Mouse (Mus musculus) erythroblast, embryonic 14.5 days (primary cell): ENCODE measurements around the gene Gm17349. TPM values are rescaled to one million over a fixed set of nuclear protein-coding genes. Genes with fewer than 3 reads are reported as not detected.

Source experiments
- H3K27me3 ChIP-seq: 2 replicates; pipeline ENCODE4 v1.6.1; 2012; ENCODE audit warnings: inconsistent platforms; ENCODE audit not compliant: control insufficient read depth
- H3K36me3 ChIP-seq: 2 replicates; pipeline ENCODE4 v1.6.1; 2012; ENCODE audit warnings: mild to moderate bottlenecking, inconsistent platforms; ENCODE audit not compliant: control insufficient read depth
- H3K4me1 ChIP-seq: 2 replicates; pipeline ENCODE4 v1.6.1; 2012; ENCODE audit warnings: inconsistent platforms; ENCODE audit not compliant: control insufficient read depth
- H3K4me3 ChIP-seq: replicated peaks from 2 replicates; pipeline ENCODE3; 2012; ENCODE audit warnings: moderate library complexity, mild to moderate bottlenecking, inconsistent platforms
- H3K9me3 ChIP-seq: 2 replicates; pipeline ENCODE4 v1.6.1; 2012; ENCODE audit warnings: low read length, inconsistent platforms, mixed read lengths; ENCODE audit not compliant: control insufficient read depth
- GATA1 ChIP-seq: IDR thresholded peaks from 2 replicates; pipeline ENCODE4 v1.6.1; 2012; ENCODE audit warnings: low read length, inconsistent platforms, mixed read lengths
- TAL1 ChIP-seq: IDR thresholded peaks from 3 replicates; pipeline ENCODE4 v1.6.1; 2012; ENCODE audit warnings: low read length, inconsistent platforms, mixed read lengths
- polyA plus RNA-seq: library from polyadenylated mRNA; stranded (reverse); fragments of >175 nt; gene quantifications from 2 replicates; pipeline ENCODE4 v1.2.3, GENCODE M21; 2012

Gm17349 gene
- polyA plus RNA-seq, 1 experiment: 0.25 TPM

DNA sequence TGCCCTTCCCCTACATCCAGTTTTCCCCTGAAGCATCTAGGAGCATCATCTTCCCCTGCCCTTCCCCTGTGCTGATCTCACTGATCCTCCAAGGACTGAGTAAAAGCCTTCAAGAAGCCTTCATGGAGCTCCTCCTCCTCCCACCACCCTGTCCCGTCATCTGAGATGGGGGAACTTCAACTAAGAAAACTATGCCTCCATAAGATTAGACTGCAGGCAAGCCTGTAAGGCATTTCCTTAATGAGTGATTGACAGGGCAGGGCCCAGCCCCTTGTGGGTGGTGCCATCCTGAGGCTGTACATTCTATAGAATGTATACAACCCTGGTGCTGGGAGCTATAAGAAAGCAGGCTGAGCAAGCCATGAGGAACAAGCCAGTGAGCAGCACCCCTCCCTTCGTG lies 46.9 kb downstream of the Gm17349 start:
- peaks cover 7% of the 10 kb centered on the region for H3K9me3 ChIP-seq
- H3K4me3 ChIP-seq: no peak overlapping the region
- peaks cover 92% of the 10 kb centered on the region for H3K27me3 ChIP-seq
- peaks cover 11% of the 10 kb centered on the region for H3K4me1 ChIP-seq
- TF ChIP-seq GATA1: no peak
- H3K36me3 ChIP-seq: no peaks in the 10 kb centered on the region

DNA sequence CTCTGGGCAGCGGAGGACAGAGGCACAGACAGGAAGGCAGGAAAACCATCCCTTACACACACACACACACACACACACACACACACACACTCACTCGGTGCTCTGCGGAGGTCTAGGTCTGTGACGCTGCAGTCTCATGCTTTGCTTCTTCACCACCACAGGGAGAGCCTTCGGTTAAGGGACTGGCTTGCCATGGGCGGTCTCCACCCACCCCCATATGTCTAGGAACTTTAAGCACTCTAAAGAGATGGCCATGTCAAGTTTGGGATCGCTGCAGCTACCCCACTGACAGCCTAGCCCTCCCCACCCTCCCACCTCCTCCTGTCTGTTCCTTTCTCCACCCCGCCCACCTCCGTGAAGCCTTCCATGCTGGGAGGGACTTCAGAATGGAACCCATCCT lies 49.3 kb downstream of the Gm17349 start:
- H3K4me1 ChIP-seq: peaks cover 20% of the 10 kb centered on the region
- H3K36me3 ChIP-seq: no peaks in the 10 kb centered on the region
- H3K4me3 ChIP-seq: no peak overlapping the region
- H3K9me3 ChIP-seq: peaks cover 7% of the 10 kb centered on the region
- H3K27me3 ChIP-seq: peaks cover 81% of the 10 kb centered on the region
- no peak for TF ChIP-seq TAL1
- no peak for TF ChIP-seq GATA1

DNA sequence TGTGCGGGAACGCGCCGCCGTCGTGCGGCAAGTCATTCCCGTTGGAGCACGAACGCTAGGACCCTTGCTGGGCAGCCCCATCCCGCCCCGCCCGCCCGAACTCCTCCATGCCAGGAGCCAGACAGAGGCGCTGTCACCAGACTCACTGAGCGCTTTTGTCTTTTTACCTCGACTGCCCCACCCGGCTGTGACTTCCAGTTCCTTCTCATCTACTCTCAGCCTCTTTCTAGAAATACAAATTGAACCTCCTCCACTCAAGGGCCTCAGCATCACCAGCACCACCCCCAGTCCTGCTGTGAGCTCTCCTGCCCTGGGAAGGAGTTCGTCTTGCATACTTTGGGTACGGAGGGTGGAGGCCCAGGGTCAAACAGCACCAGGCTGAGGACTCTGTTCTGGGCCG lies 51.4 kb downstream of the Gm17349 start:
- no peak for TF ChIP-seq TAL1
- TF ChIP-seq GATA1: no peak
- Histone ChIP-seq H3K27me3 (peaks cover 67% of the 10 kb centered on the region), H3K9me3 (peaks cover 7% of the 10 kb centered on the region), H3K4me1 (peaks cover 38% of the 10 kb centered on the region), H3K36me3 (peaks cover 15% of the 10 kb centered on the region), H3K4me3 (no peak overlapping the region)

DNA sequence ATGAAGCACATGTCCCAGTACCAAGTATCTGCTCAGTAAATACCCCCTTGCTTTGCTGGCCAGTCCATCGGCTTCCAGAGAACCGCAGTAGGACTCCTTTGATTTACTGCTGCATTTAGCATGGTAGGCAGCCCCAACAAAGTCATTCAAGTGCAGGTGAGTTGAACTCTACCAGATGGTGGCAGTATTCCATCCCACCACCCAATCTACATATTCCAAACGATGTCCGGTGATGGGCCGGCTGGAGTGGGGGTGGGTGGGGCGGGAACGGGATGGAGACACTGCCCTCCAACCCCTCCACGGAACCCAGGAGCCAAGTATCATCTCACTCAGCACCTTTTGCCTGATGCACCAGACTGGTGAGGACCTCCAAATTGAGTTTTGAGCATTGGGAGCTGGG lies 52.0 kb downstream of the Gm17349 start:
- H3K4me1 ChIP-seq: peaks cover 42% of the 10 kb centered on the region
- TF ChIP-seq GATA1: no peak
- no peak for TF ChIP-seq TAL1
- H3K9me3 ChIP-seq: peaks cover 7% of the 10 kb centered on the region
- peaks cover 61% of the 10 kb centered on the region for H3K27me3 ChIP-seq
- peaks cover 20% of the 10 kb centered on the region for H3K36me3 ChIP-seq
- no peak overlapping the region for H3K4me3 ChIP-seq

Other genes with a start within 250 kb of the Gm17349 start
- gene Nckap5l, start 247.7 kb downstream of the Gm17349 start, polyA plus RNA-seq: 0.08 and 0.12 TPM in 2 replicates
- 0.17 and 0.28 TPM in 2 replicates for gene Bcdin3d, start 230.8 kb downstream of the Gm17349 start, polyA plus RNA-seq
- gene Faim2, start 177.3 kb downstream of the Gm17349 start, polyA plus RNA-seq: not detected in 2 replicates
- gene Aqp2, start 126.4 kb downstream of the Gm17349 start, polyA plus RNA-seq: not detected in 2 replicates
- not detected in 2 replicates for gene Aqp5, start 114.7 kb downstream of the Gm17349 start, polyA plus RNA-seq
- not detected in 2 replicates for gene Aqp6, start 104.1 kb downstream of the Gm17349 start, polyA plus RNA-seq
- 2.5 and 4.0 TPM in 2 replicates for gene Racgap1, start 53.8 kb downstream of the Gm17349 start, polyA plus RNA-seq
- gene Asic1, start 35.1 kb downstream of the Gm17349 start, polyA plus RNA-seq: not detected in 2 replicates
- gene Smarcd1, start 3.4 kb downstream of the Gm17349 start, polyA plus RNA-seq: 1.9 and 2.0 TPM in 2 replicates
- 0.07 and 0.15 TPM in 2 replicates for gene Gpd1, start 12.0 kb upstream of the Gm17349 start, polyA plus RNA-seq
- 5.7 and 7.1 TPM in 2 replicates for gene Cox14, start 20.1 kb upstream of the Gm17349 start, polyA plus RNA-seq
- 0.04 TPM in 1 of 2 replicates, not detected in the other for gene Cers5, start 67.4 kb upstream of the Gm17349 start, polyA plus RNA-seq
- gene Lima1, start 170.0 kb upstream of the Gm17349 start, polyA plus RNA-seq: 0.01 TPM in 1 of 2 replicates, not detected in the other